Mouse (Mus musculus): ENCODE data around the gene Nog. TPM values are rescaled to one million over a fixed set of nuclear protein-coding genes. Genes with fewer than 3 reads are reported as not detected.

Gene Nog
- 3.0 and 4.1 TPM in 2 replicates for polyA plus RNA-seq (2015; fragmentation: Nextera tagmentation; extraction: Ambion mirVana)

GRCm38 (mm10) chr11:89302056-89302815, at the start of gene Nog:
TSS of gene Nog (minus strand) at chr11:89302332.
- H3K27me3 ChIP-seq (ENCODE audit: control insufficient read depth, insufficient read depth, low read depth, low read length): no peaks in the 10 kb centered on the region
- H3K9ac ChIP-seq (ENCODE audit: low read depth, low read length): peak within 1 kb of the TSS; percentile 74
- peak within 1 kb of the TSS; percentile 90 for H3K27ac ChIP-seq (ENCODE audit: low read length)
- under 1% methylated on average over 80 of the region's 97 CpGs for WGBS
- H3K4me2 ChIP-seq (ENCODE audit: low read length): peak within 1 kb of the TSS; percentile 95
- ATAC-seq: peak; percentile 61
- peaks cover 25% of the 10 kb centered on the region for H3K4me1 ChIP-seq (ENCODE audit: control insufficient read depth, insufficient read depth, low read length)
- no peaks in the 10 kb centered on the region for H3K36me3 ChIP-seq (ENCODE audit: control insufficient read depth, insufficient read depth, low read length)
- peak within 1 kb of the TSS; percentile 74 for H3K4me3 ChIP-seq (ENCODE audit: low read depth, low read length)
- peaks cover 3% of the 10 kb centered on the region; the same call in 1 of the 2 replicates for H3K9me3 ChIP-seq (replicated peaks; ENCODE audit: control insufficient read depth, low read length, poor library complexity, severe bottlenecking)

GRCm38 (mm10) chr11:89340238-89340637, 38.1 kb upstream of the Nog start:
- no peak for ATAC-seq
- no peak overlapping the region for H3K27ac ChIP-seq (ENCODE audit: low read length)
- no peaks in the 10 kb centered on the region for H3K27me3 ChIP-seq (ENCODE audit: control insufficient read depth, insufficient read depth, low read depth, low read length)
- no peak overlapping the region for H3K4me2 ChIP-seq (ENCODE audit: low read length)
- 0 out of 2 replicates have a peak overlapping the region, but pooled peaks have one; percentile 5 for H3K9ac ChIP-seq (ENCODE audit: low read depth, low read length)
- H3K4me3 ChIP-seq (ENCODE audit: low read depth, low read length): no peak overlapping the region
- H3K36me3 ChIP-seq (ENCODE audit: control insufficient read depth, insufficient read depth, low read length): no peaks in the 10 kb centered on the region
- H3K9me3 ChIP-seq (replicated peaks; ENCODE audit: control insufficient read depth, low read length, poor library complexity, severe bottlenecking): no peaks in the 10 kb centered on the region
- WGBS: 49% methylated on average over 12 of the region's 12 CpGs
- no peaks in the 10 kb centered on the region for H3K4me1 ChIP-seq (ENCODE audit: control insufficient read depth, insufficient read depth, low read length)

- Histone ChIP-seq H3K4me2 (ENCODE audit: low read length) (no peak overlapping the region), H3K4me1 (ENCODE audit: control insufficient read depth, insufficient read depth, low read length) (no peaks in the 10 kb centered on the region), H3K27ac (ENCODE audit: low read length) (no peak overlapping the region), H3K9me3 (replicated peaks; ENCODE audit: control insufficient read depth, low read length, poor library complexity, severe bottlenecking) (no peaks in the 10 kb centered on the region), H3K4me3 (ENCODE audit: low read depth, low read length) (no peak overlapping the region), H3K27me3 (ENCODE audit: control insufficient read depth, insufficient read depth, low read depth, low read length) (no peaks in the 10 kb centered on the region), H3K36me3 (ENCODE audit: control insufficient read depth, insufficient read depth, low read length) (no peaks in the 10 kb centered on the region), H3K9ac (ENCODE audit: low read depth, low read length) (no peak overlapping the region)
- WGBS: 87% methylated on average over 8 of the region's 8 CpGs
- no peak for ATAC-seq
Observed at GRCm38 (mm10) chr11:89339783-89340182, 37.7 kb upstream of the Nog start.

- Histone ChIP-seq H3K4me3 (ENCODE audit: low read depth, low read length) (no peak overlapping the region), H3K4me1 (ENCODE audit: control insufficient read depth, insufficient read depth, low read length) (no peaks in the 10 kb centered on the region), H3K27me3 (ENCODE audit: control insufficient read depth, insufficient read depth, low read depth, low read length) (no peaks in the 10 kb centered on the region), H3K9ac (ENCODE audit: low read depth, low read length) (no peak overlapping the region), H3K36me3 (ENCODE audit: control insufficient read depth, insufficient read depth, low read length) (no peaks in the 10 kb centered on the region), H3K4me2 (ENCODE audit: low read length) (no peak overlapping the region), H3K9me3 (replicated peaks; ENCODE audit: control insufficient read depth, low read length, poor library complexity, severe bottlenecking) (no peaks in the 10 kb centered on the region), H3K27ac (ENCODE audit: low read length) (no peak overlapping the region)
- ATAC-seq: no peak
Observed at GRCm38 (mm10) chr11:89337910-89338309, 35.8 kb upstream of the Nog start.

GRCm38 (mm10) chr11:89327089-89327881, 25.2 kb upstream of the Nog start:
- ATAC-seq: no peak
- no peaks in the 10 kb centered on the region for H3K27me3 ChIP-seq (ENCODE audit: control insufficient read depth, insufficient read depth, low read depth, low read length)
- H3K9ac ChIP-seq (ENCODE audit: low read depth, low read length): no peak overlapping the region
- no peak overlapping the region for H3K4me2 ChIP-seq (ENCODE audit: low read length)
- H3K36me3 ChIP-seq (ENCODE audit: control insufficient read depth, insufficient read depth, low read length): no peaks in the 10 kb centered on the region
- 27% methylated on average over 11 of the region's 11 CpGs for WGBS
- H3K9me3 ChIP-seq (replicated peaks; ENCODE audit: control insufficient read depth, low read length, poor library complexity, severe bottlenecking): no peaks in the 10 kb centered on the region; the same call in 1 of the 2 replicates
- H3K4me1 ChIP-seq (ENCODE audit: control insufficient read depth, insufficient read depth, low read length): no peaks in the 10 kb centered on the region; the same call in 1 of the 2 replicates
- no peak overlapping the region for H3K27ac ChIP-seq (ENCODE audit: low read length)
- no peak overlapping the region for H3K4me3 ChIP-seq (ENCODE audit: low read depth, low read length)

- peaks cover 10% of the 10 kb centered on the region for H3K4me1 ChIP-seq (ENCODE audit: control insufficient read depth, insufficient read depth, low read length)
- 91% methylated on average over 2 of the region's 2 CpGs for WGBS
- H3K27me3 ChIP-seq (ENCODE audit: control insufficient read depth, insufficient read depth, low read depth, low read length): no peaks in the 10 kb centered on the region; the same call in 1 of the 2 replicates
- H3K4me2 ChIP-seq (ENCODE audit: low read length): no peak overlapping the region
- no peaks in the 10 kb centered on the region for H3K9me3 ChIP-seq (replicated peaks; ENCODE audit: control insufficient read depth, low read length, poor library complexity, severe bottlenecking)
- no peak overlapping the region for H3K27ac ChIP-seq (ENCODE audit: low read length)
- no peaks in the 10 kb centered on the region for H3K36me3 ChIP-seq (ENCODE audit: control insufficient read depth, insufficient read depth, low read length)
- no peak overlapping the region for H3K9ac ChIP-seq (ENCODE audit: low read depth, low read length)
- no peak overlapping the region for H3K4me3 ChIP-seq (ENCODE audit: low read depth, low read length)
- ATAC-seq: no peak
Observed at GRCm38 (mm10) chr11:89321775-89322174, 19.6 kb upstream of the Nog start.

- 59% methylated on average over 6 of the region's 6 CpGs for WGBS
- peaks cover 10% of the 10 kb centered on the region for H3K4me1 ChIP-seq (ENCODE audit: control insufficient read depth, insufficient read depth, low read length)
- H3K36me3 ChIP-seq (ENCODE audit: control insufficient read depth, insufficient read depth, low read length): no peaks in the 10 kb centered on the region
- no peak overlapping the region for H3K4me2 ChIP-seq (ENCODE audit: low read length)
- no peak overlapping the region for H3K4me3 ChIP-seq (ENCODE audit: low read depth, low read length)
- H3K27me3 ChIP-seq (ENCODE audit: control insufficient read depth, insufficient read depth, low read depth, low read length): no peaks in the 10 kb centered on the region; the same call in 1 of the 2 replicates
- no peaks in the 10 kb centered on the region for H3K9me3 ChIP-seq (replicated peaks; ENCODE audit: control insufficient read depth, low read length, poor library complexity, severe bottlenecking)
- no peak overlapping the region for H3K27ac ChIP-seq (ENCODE audit: low read length)
- no peak for ATAC-seq
- H3K9ac ChIP-seq (ENCODE audit: low read depth, low read length): no peak overlapping the region
Observed at GRCm38 (mm10) chr11:89319675-89320074, 17.5 kb upstream of the Nog start.

- H3K9me3 ChIP-seq (replicated peaks; ENCODE audit: control insufficient read depth, low read length, poor library complexity, severe bottlenecking): no peaks in the 10 kb centered on the region
- 15% methylated on average over 8 of the region's 8 CpGs for WGBS
- peaks cover 10% of the 10 kb centered on the region for H3K4me1 ChIP-seq (ENCODE audit: control insufficient read depth, insufficient read depth, low read length)
- 0 out of 2 replicates have a peak overlapping the region, but pooled peaks have one; percentile 28 for H3K9ac ChIP-seq (ENCODE audit: low read depth, low read length)
- ATAC-seq: no peak
- H3K4me3 ChIP-seq (ENCODE audit: low read depth, low read length): no peak overlapping the region
- H3K27ac ChIP-seq (ENCODE audit: low read length): no peak overlapping the region
- no peaks in the 10 kb centered on the region for H3K36me3 ChIP-seq (ENCODE audit: control insufficient read depth, insufficient read depth, low read length)
- no peaks in the 10 kb centered on the region; the same call in 1 of the 2 replicates for H3K27me3 ChIP-seq (ENCODE audit: control insufficient read depth, insufficient read depth, low read depth, low read length)
- peak overlapping the region; percentile 20; the same call in 1 of the 2 replicates for H3K4me2 ChIP-seq (ENCODE audit: low read length)
Observed at GRCm38 (mm10) chr11:89318324-89318723, 16.2 kb upstream of the Nog start.

- Histone ChIP-seq H3K27ac (ENCODE audit: low read length) (no peak overlapping the region), H3K4me3 (ENCODE audit: low read depth, low read length) (no peak overlapping the region), H3K4me1 (ENCODE audit: control insufficient read depth, insufficient read depth, low read length) (peaks cover 10% of the 10 kb centered on the region), H3K27me3 (ENCODE audit: control insufficient read depth, insufficient read depth, low read depth, low read length) (no peaks in the 10 kb centered on the region; the same call in 1 of the 2 replicates), H3K36me3 (ENCODE audit: control insufficient read depth, insufficient read depth, low read length) (no peaks in the 10 kb centered on the region), H3K9me3 (replicated peaks; ENCODE audit: control insufficient read depth, low read length, poor library complexity, severe bottlenecking) (no peaks in the 10 kb centered on the region), H3K4me2 (ENCODE audit: low read length) (no peak overlapping the region), H3K9ac (ENCODE audit: low read depth, low read length) (no peak overlapping the region)
- WGBS: 73% methylated on average over 3 of the region's 3 CpGs
- ATAC-seq: no peak
Observed at GRCm38 (mm10) chr11:89317757-89318156, 15.6 kb upstream of the Nog start.
